Mouse (Mus musculus) forebrain, embryonic 11.5 days (tissue): ENCODE measurements around the gene L3mbtl2. TPM values are rescaled to one million over a fixed set of nuclear protein-coding genes. Genes with fewer than 3 reads are reported as not detected.
"Not testable (repeated sequence)": the region's sequence is repeated elsewhere in the genome, so short reads cannot be mapped to it uniquely, and the experiment has no call there.

Experiments
- ATAC-seq: fragments of 200-750 bp; cut with Nextera tagmentation; replicated peaks from 2 replicates; pipeline ENCODE4 v1.8.0; 2017; ENCODE audit warnings: moderate TSS enrichment; ENCODE audit not compliant: low FRiP score
- DNase-seq: peaks from one replicate; pipeline ENCODE4 v3.0.0-alpha.2; 2017; ENCODE audit warnings: low spot score
- H3K27ac ChIP-seq: fragments of 300-500 bp; sonication (generic); 2 replicates; pipeline ENCODE4 v1.5.1; 2014; ENCODE audit warnings: low read depth, low read length
- H3K27me3 ChIP-seq: fragments of 300-500 bp; sonication (generic); 2 replicates; pipeline ENCODE4 v1.6.1; 2014; ENCODE audit warnings: mild to moderate bottlenecking, low read length, mixed read lengths; ENCODE audit not compliant: control insufficient read depth, insufficient read depth
- H3K36me3 ChIP-seq: fragments of 300-500 bp; sonication (generic); 2 replicates; pipeline ENCODE4 v1.6.1; 2014; ENCODE audit warnings: mild to moderate bottlenecking, low read length, moderate library complexity, mixed read lengths; ENCODE audit not compliant: control insufficient read depth, insufficient read depth
- H3K4me1 ChIP-seq: fragments of 300-500 bp; sonication (generic); replicated peaks from 2 replicates; pipeline ENCODE4 v1.6.1; 2014; ENCODE audit warnings: low read length, mixed read lengths; ENCODE audit not compliant: control insufficient read depth, insufficient read depth
- H3K4me2 ChIP-seq: fragments of 300-500 bp; sonication (generic); 2 replicates; pipeline ENCODE4 v1.6.1; 2014; ENCODE audit warnings: low read depth, mild to moderate bottlenecking, low read length, moderate library complexity, mixed read lengths; ENCODE audit not compliant: severe bottlenecking
- H3K4me3 ChIP-seq: fragments of 300-500 bp; sonication (generic); 2 replicates; pipeline ENCODE4 v1.5.1; 2014; ENCODE audit warnings: low read depth, low read length
- H3K9ac ChIP-seq: fragments of 300-500 bp; sonication (generic); 2 replicates; pipeline ENCODE4 v1.6.1; 2014; ENCODE audit warnings: low read length
- H3K9me3 ChIP-seq: fragments of 300-500 bp; sonication (generic); 2 replicates; pipeline ENCODE4 v1.6.1; 2016; ENCODE audit warnings: low read length, mixed read lengths; ENCODE audit not compliant: control insufficient read depth
- WGBS: fragments of 180-500 bp; shearing (Covaris S2); extraction: QIAGEN DNeasy Blood & Tissue Kit; methylation state at CpG from one replicate; pipeline ENCODE4 v1.1.7; 2014; 5-methylcytosine and 5-hydroxymethylcytosine counted together
- polyA plus RNA-seq: library from polyadenylated mRNA; unstranded; fragments of >200 nt; fragmentation: Nextera tagmentation; extraction: Ambion mirVana; gene quantifications from 2 replicates; pipeline ENCODE4 v1.2.1, GENCODE M21; 2014

Gene L3mbtl2
- polyA plus RNA-seq, 1 experiment from 2014 or later = 39.3 TPM

- H3K9ac ChIP-seq = no peak overlapping the region
- no peaks in the 10 kb centered on the region for H3K9me3 ChIP-seq
- no peak overlapping the region for H3K27ac ChIP-seq
- H3K36me3 ChIP-seq = peaks cover 7% of the 10 kb centered on the region
- H3K4me2 ChIP-seq = no peak overlapping the region
- 0 out of 2 replicates have a peak, but pooled peaks cover 3% of the 10 kb centered on the region for H3K27me3 ChIP-seq
- WGBS = 91% methylated on average over 8 of the region's 8 CpGs
- no peak for DNase-seq
- no peak overlapping the region for H3K4me3 ChIP-seq
- no peak for ATAC-seq
- no peaks in the 10 kb centered on the region for H3K4me1 ChIP-seq
These were observed 36.9 kb downstream of the L3mbtl2 start for GRCm38 (mm10) chr15:81700601-81701000.

- not testable (repeated sequence) for ATAC-seq, H3K9me3 ChIP-seq, H3K27ac ChIP-seq, H3K4me1 ChIP-seq, H3K9ac ChIP-seq, DNase-seq, H3K4me3 ChIP-seq, H3K27me3 ChIP-seq, H3K4me2 ChIP-seq
- WGBS = 75% methylated on average over 4 of the region's 4 CpGs
- H3K36me3 ChIP-seq = peaks cover 13% of the 10 kb centered on the region
These were observed 37.7 kb downstream of the L3mbtl2 start for GRCm38 (mm10) chr15:81701350-81701749.

GRCm38 (mm10) chr15:81702306-81703093 lies 38.8 kb downstream of the L3mbtl2 start:
- no peaks in the 10 kb centered on the region for H3K27me3 ChIP-seq
- H3K4me1 ChIP-seq = no peaks in the 10 kb centered on the region
- H3K9ac ChIP-seq = no peak overlapping the region
- H3K36me3 ChIP-seq = peaks cover 17% of the 10 kb centered on the region
- no peak for ATAC-seq
- WGBS = 93% methylated on average over 13 of the region's 13 CpGs
- no peak overlapping the region for H3K4me2 ChIP-seq
- no peak overlapping the region for H3K27ac ChIP-seq
- no peaks in the 10 kb centered on the region for H3K9me3 ChIP-seq
- DNase-seq = no peak
- H3K4me3 ChIP-seq = no peak overlapping the region

GRCm38 (mm10) chr15:81703094-81703489 lies 39.4 kb downstream of the L3mbtl2 start:
- WGBS = 86% methylated on average over 3 of the region's 3 CpGs

GRCm38 (mm10) chr15:81708991-81709390 lies 45.3 kb downstream of the L3mbtl2 start:
- DNase-seq = no peak
- WGBS = 94% methylated on average over 11 of the region's 11 CpGs
- no peaks in the 10 kb centered on the region for H3K4me1 ChIP-seq
- no peaks in the 10 kb centered on the region for H3K9me3 ChIP-seq
- no peak for ATAC-seq
- H3K36me3 ChIP-seq = peaks cover 44% of the 10 kb centered on the region
- H3K9ac ChIP-seq = no peak overlapping the region
- no peak overlapping the region for H3K4me2 ChIP-seq
- H3K27me3 ChIP-seq = no peaks in the 10 kb centered on the region
- H3K4me3 ChIP-seq = no peak overlapping the region
- no peak overlapping the region for H3K27ac ChIP-seq

More at GRCm38 (mm10) chr15:81703094-81703489, 39.4 kb downstream of the L3mbtl2 start:
- H3K27ac ChIP-seq = no peak overlapping the region
- no peaks in the 10 kb centered on the region for H3K4me1 ChIP-seq
- DNase-seq (no peak), ATAC-seq (no peak)
- H3K27me3 ChIP-seq = no peaks in the 10 kb centered on the region
- H3K9ac ChIP-seq = no peak overlapping the region
- no peak overlapping the region for H3K4me2 ChIP-seq
- no peak overlapping the region for H3K4me3 ChIP-seq
- peaks cover 19% of the 10 kb centered on the region for H3K36me3 ChIP-seq
- no peaks in the 10 kb centered on the region for H3K9me3 ChIP-seq

GRCm38 (mm10) chr15:81709686-81710085 lies 46.0 kb downstream of the L3mbtl2 start:
- no peak overlapping the region for H3K4me2 ChIP-seq

GRCm38 (mm10) chr15:81710801-81711200 lies 47.1 kb downstream of the L3mbtl2 start:
- H3K9me3 ChIP-seq = no peaks in the 10 kb centered on the region
- no peaks in the 10 kb centered on the region for H3K27me3 ChIP-seq
- no peak overlapping the region for H3K4me2 ChIP-seq
- WGBS = 76% methylated on average over 4 of the region's 4 CpGs
- H3K27ac ChIP-seq = no peak overlapping the region
- DNase-seq = no peak
- no peak overlapping the region for H3K4me3 ChIP-seq
- no peak for ATAC-seq
- peaks cover 40% of the 10 kb centered on the region for H3K36me3 ChIP-seq
- H3K4me1 ChIP-seq = no peaks in the 10 kb centered on the region
- no peak overlapping the region for H3K9ac ChIP-seq

More at GRCm38 (mm10) chr15:81709686-81710085, 46.0 kb downstream of the L3mbtl2 start:
- peaks cover 44% of the 10 kb centered on the region for H3K36me3 ChIP-seq
- no peaks in the 10 kb centered on the region for H3K9me3 ChIP-seq
- no peaks in the 10 kb centered on the region for H3K27me3 ChIP-seq
- no peak overlapping the region for H3K27ac ChIP-seq
- H3K4me3 ChIP-seq = no peak overlapping the region
- no peaks in the 10 kb centered on the region for H3K4me1 ChIP-seq
- no peak overlapping the region for H3K9ac ChIP-seq
- 100% methylated on average over 1 of the region's 1 CpGs for WGBS
- ATAC-seq (no peak), DNase-seq (no peak)

GRCm38 (mm10) chr15:81713742-81714141 lies 50.1 kb downstream of the L3mbtl2 start:
- Histone ChIP-seq H3K4me3 (no peak overlapping the region), H3K27ac (no peak overlapping the region), H3K27me3 (no peaks in the 10 kb centered on the region), H3K4me2 (no peak overlapping the region), H3K9ac (no peak overlapping the region), H3K36me3 (peaks cover 36% of the 10 kb centered on the region), H3K9me3 (no peaks in the 10 kb centered on the region), H3K4me1 (no peaks in the 10 kb centered on the region)
- no peak for DNase-seq
- 91% methylated on average over 6 of the region's 6 CpGs for WGBS
- no peak for ATAC-seq
